Mouse (Mus musculus) liver, postnatal 0 days (tissue): ENCODE measurements around the gene Cd164. TPM values are rescaled to one million over a fixed set of nuclear protein-coding genes. Genes with fewer than 3 reads are reported as not detected.

ENCODE experiments used
- ATAC-seq: fragments of 200-750 bp; cut with Nextera tagmentation; 2 replicates; pipeline ENCODE4 v1.8.0; 2017; ENCODE audit warnings: mild to moderate bottlenecking, moderate library complexity
- DNase-seq: peaks from one replicate; pipeline ENCODE4 v3.0.0-alpha.2; 2016
- H3K27ac ChIP-seq: fragments of 300-500 bp; sonication (generic); 2 replicates; pipeline ENCODE4 v1.5.1; 2014; ENCODE audit warnings: antibody characterized with exemption, moderate library complexity, mild to moderate bottlenecking, low read depth
- H3K27me3 ChIP-seq: fragments of 300-500 bp; sonication (generic); 2 replicates; pipeline ENCODE4 v1.6.1; 2014; ENCODE audit warnings: low read length, control low read depth, mixed read lengths; ENCODE audit not compliant: insufficient read depth
- H3K36me3 ChIP-seq: fragments of 300-500 bp; sonication (generic); replicated peaks from 2 replicates; pipeline ENCODE4 v1.6.1; 2014; ENCODE audit warnings: mild to moderate bottlenecking, control low read depth, low read length, moderate library complexity, mixed read lengths; ENCODE audit not compliant: insufficient read depth
- H3K4me1 ChIP-seq: fragments of 300-500 bp; sonication (generic); 2 replicates; pipeline ENCODE4 v1.6.1; 2014; ENCODE audit warnings: antibody characterized with exemption, mild to moderate bottlenecking, control low read depth; ENCODE audit not compliant: insufficient read depth
- H3K4me2 ChIP-seq: fragments of 300-500 bp; sonication (generic); 2 replicates; pipeline ENCODE4 v1.6.1; 2014; ENCODE audit warnings: low read depth, mild to moderate bottlenecking, low read length, moderate library complexity, mixed read lengths
- H3K4me3 ChIP-seq: fragments of 300-500 bp; sonication (generic); 2 replicates; pipeline ENCODE4 v1.5.1; 2014; ENCODE audit warnings: low read depth, low read length
- H3K9ac ChIP-seq: fragments of 300-500 bp; sonication (generic); replicated peaks from 2 replicates; pipeline ENCODE4 v1.6.1; 2014; ENCODE audit warnings: mild to moderate bottlenecking, moderate library complexity
- H3K9me3 ChIP-seq: fragments of 300-500 bp; sonication (generic); 2 replicates; pipeline ENCODE4 v1.6.1; 2016; ENCODE audit warnings: mild to moderate bottlenecking, control low read depth, low read length, mixed read lengths
- CTCF ChIP-seq: sonication (generic); IDR thresholded peaks from 2 replicates; pipeline ENCODE4 v1.5.1; 2016; ENCODE audit warnings: antibody characterized with exemption, low read depth
- EP300 ChIP-seq: IDR thresholded peaks from 2 replicates; pipeline ENCODE4 v1.6.1; 2016; ENCODE audit warnings: antibody characterized with exemption, low read depth, mild to moderate bottlenecking
- WGBS: fragments of 180-500 bp; shearing (Covaris S2); extraction: QIAGEN DNeasy Blood & Tissue Kit; methylation state at CpG from one replicate; pipeline ENCODE4 v1.1.7; 2014; ENCODE audit not compliant: insufficient replicate concordance; 5-methylcytosine and 5-hydroxymethylcytosine counted together
- polyA plus RNA-seq: library from polyadenylated mRNA; unstranded; fragments of >200 nt; fragmentation: Nextera tagmentation; extraction: Ambion mirVana; gene quantifications from 2 replicates; pipeline ENCODE4 v1.2.1, GENCODE M21; 2015

Cd164 gene
- polyA plus RNA-seq, 1 experiment from 2014 or later = 93.3 TPM

DNA sequence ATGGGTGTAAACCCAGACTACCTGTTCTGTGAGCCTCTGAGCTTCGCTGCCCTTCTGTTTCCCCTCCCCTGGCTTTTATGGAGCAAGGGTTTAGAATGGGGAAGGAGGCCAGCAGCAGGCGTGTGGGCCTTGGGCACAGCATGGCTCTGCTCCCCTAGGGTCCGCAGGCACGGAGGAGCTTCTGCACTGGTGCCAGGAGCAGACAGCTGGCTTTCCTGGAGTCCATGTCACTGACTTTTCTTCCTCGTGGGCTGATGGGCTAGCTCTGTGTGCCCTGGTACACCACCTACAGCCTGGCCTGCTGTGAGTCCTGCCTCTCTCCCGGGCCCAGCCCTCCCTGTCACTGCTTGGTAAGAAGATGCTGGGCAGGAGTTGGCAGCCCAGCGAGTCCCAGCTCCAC, 36.8 kb upstream of the Cd164 start:
- 76% methylated on average over 7 of the region's 7 CpGs for WGBS
- no peaks in the 10 kb centered on the region for H3K9me3 ChIP-seq
- no peak overlapping the region for H3K9ac ChIP-seq
- TF ChIP-seq CTCF (no peak), EP300 (no peak)
- 0 out of 2 replicates have a peak, but pooled peaks cover 2% of the 10 kb centered on the region for H3K27me3 ChIP-seq
- no peak for DNase-seq
- H3K4me1 ChIP-seq = peaks cover 8% of the 10 kb centered on the region; the same call in 1 of the 2 replicates
- H3K4me3 ChIP-seq = no peak overlapping the region
- no peak overlapping the region for H3K27ac ChIP-seq
- no peak overlapping the region for H3K4me2 ChIP-seq
- peaks cover 25% of the 10 kb centered on the region for H3K36me3 ChIP-seq
- no peak for ATAC-seq

DNA sequence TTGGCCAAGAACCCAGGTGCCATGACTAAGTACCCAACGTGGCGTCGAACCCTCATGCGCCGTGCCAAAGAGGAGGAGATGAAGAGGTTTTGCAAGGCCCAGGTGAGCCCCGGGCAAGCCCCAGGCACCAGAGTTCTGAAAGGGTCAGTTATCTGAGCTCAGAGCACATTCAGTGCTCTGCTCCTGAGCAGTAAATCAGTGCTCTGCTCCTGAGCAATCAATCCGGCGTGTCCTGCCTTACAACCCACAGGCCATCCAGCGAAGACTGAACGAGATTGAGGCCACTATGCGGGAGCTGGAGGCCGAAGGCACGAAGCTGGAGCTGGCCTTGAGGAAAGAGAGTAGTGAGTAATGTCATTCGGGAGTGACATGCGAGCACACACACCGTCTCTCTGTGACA, 33.4 kb upstream of the Cd164 start:
- no peak overlapping the region for H3K4me3 ChIP-seq
- H3K4me2 ChIP-seq = no peak overlapping the region
- peaks cover 18% of the 10 kb centered on the region for H3K4me1 ChIP-seq
- peaks cover 23% of the 10 kb centered on the region for H3K36me3 ChIP-seq
- WGBS = 85% methylated on average over 16 of the region's 16 CpGs
- no peak overlapping the region for H3K27ac ChIP-seq
- no peaks in the 10 kb centered on the region for H3K27me3 ChIP-seq
- DNase-seq = no peak
- no peak for ATAC-seq
- no peak overlapping the region for H3K9ac ChIP-seq
- TF ChIP-seq CTCF = no peak
- no peak for TF ChIP-seq EP300
- H3K9me3 ChIP-seq = no peaks in the 10 kb centered on the region

DNA sequence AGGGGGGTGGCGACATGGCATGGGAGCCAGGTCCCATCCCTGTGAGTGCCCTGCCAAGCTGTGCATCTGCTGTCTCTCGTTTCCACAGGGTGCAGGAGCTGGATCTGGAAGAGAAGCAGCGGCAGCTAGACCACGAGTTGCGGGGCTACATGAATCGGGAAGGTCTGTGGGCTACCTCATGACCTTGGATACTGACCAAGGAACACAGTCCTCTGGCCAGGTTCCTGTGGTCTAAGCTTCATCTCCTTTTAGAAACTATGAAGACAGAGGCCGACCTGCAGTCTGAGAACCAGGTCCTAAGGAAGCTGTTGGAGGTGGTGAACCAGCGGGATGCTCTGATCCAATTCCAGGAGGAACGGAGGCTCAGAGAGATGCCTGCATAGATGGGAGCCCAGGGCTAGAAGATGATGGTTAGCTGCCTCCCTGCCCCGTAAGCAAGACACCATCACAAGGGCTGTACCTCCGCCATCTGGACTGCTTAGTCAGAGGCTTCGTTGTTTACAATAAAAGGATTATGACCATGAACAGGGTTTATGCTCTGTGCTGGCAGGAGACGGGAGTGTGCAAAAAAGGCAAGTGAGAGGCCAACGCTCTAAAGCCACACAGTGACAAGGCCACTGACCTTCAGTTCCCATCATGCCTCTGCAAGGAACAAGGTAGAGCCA, 32.6 kb upstream of the Cd164 start:
- Histone ChIP-seq H3K27me3 (no peaks in the 10 kb centered on the region), H3K4me2 (no peak overlapping the region), H3K27ac (no peak overlapping the region), H3K36me3 (peaks cover 23% of the 10 kb centered on the region), H3K9me3 (no peaks in the 10 kb centered on the region), H3K4me1 (peaks cover 18% of the 10 kb centered on the region), H3K9ac (no peak overlapping the region), H3K4me3 (no peak overlapping the region)
- 82% methylated on average over 14 of the region's 14 CpGs for WGBS
- DNase-seq (no peak), ATAC-seq (no peak)
- no peak for TF ChIP-seq EP300
- no peak for TF ChIP-seq CTCF

DNA sequence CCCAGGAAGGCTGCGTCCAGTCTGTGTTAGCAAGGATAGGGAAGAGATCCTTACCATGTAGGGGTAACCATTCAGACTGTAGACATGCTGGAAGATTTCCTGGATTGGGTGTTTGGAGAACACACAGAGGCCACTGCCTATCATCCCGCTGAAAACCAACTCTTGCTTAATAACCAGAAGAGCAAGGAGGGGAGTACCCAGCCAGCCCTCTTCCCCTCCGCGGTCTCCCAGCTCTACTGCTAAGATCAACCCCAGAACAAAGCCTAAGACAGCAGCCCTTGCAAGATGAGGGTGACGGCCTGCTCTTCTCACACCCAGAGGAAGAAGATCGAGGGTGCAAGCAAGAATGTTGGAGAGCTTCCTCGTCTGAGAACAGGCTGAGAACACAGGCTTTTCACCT, 30.3 kb upstream of the Cd164 start:
- no peak for DNase-seq
- H3K4me3 ChIP-seq = peak overlapping the region; percentile 52
- no peaks in the 10 kb centered on the region for H3K27me3 ChIP-seq
- 32% methylated on average over 7 of the region's 7 CpGs for WGBS
- no peaks in the 10 kb centered on the region for H3K9me3 ChIP-seq
- peaks cover 19% of the 10 kb centered on the region for H3K36me3 ChIP-seq
- ATAC-seq = no peak
- H3K4me2 ChIP-seq = peak overlapping the region; percentile 93
- H3K4me1 ChIP-seq = peaks cover 18% of the 10 kb centered on the region
- no peak for TF ChIP-seq EP300
- TF ChIP-seq CTCF = no peak
- peak overlapping the region; percentile 66; the same call in 1 of the 2 replicates for H3K9ac ChIP-seq
- 0 out of 2 replicates have a peak overlapping the region, but pooled peaks have one; percentile 67 for H3K27ac ChIP-seq

DNA sequence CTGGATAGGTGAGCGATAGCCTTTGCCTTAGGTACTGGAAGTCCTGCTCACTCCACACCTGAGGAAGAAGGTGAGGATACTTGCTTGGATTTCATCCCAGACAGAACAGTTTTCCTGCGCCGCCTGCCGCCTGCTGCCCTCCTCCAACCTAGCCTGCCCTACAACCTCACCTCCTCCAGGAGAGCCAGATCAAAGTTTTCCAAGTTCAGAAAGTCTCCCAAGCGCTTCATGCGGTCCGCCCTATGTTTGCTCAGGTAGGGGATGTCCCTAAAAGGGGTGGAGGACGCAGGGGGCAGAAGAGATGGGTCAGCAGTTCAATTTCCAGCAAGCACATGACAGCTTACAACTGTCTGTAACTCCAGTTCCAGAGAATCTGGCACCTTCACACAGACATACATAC, 29.9 kb upstream of the Cd164 start:
- Histone ChIP-seq H3K27me3 (no peaks in the 10 kb centered on the region), H3K9me3 (no peaks in the 10 kb centered on the region), H3K4me1 (peaks cover 18% of the 10 kb centered on the region), H3K4me3 (peak overlapping the region; percentile 52), H3K36me3 (peaks cover 19% of the 10 kb centered on the region), H3K4me2 (peak overlapping the region; percentile 93), H3K9ac (peak overlapping the region; percentile 66), H3K27ac (peak overlapping the region; percentile 67; the same call in 1 of the 2 replicates)
- DNase-seq = no peak
- 0 out of 2 replicates have a peak, but pooled peaks have one; percentile 9 for TF ChIP-seq CTCF
- TF ChIP-seq EP300 = no peak
- 50% methylated on average over 8 of the region's 8 CpGs for WGBS
- peak; percentile 47 for ATAC-seq

DNA sequence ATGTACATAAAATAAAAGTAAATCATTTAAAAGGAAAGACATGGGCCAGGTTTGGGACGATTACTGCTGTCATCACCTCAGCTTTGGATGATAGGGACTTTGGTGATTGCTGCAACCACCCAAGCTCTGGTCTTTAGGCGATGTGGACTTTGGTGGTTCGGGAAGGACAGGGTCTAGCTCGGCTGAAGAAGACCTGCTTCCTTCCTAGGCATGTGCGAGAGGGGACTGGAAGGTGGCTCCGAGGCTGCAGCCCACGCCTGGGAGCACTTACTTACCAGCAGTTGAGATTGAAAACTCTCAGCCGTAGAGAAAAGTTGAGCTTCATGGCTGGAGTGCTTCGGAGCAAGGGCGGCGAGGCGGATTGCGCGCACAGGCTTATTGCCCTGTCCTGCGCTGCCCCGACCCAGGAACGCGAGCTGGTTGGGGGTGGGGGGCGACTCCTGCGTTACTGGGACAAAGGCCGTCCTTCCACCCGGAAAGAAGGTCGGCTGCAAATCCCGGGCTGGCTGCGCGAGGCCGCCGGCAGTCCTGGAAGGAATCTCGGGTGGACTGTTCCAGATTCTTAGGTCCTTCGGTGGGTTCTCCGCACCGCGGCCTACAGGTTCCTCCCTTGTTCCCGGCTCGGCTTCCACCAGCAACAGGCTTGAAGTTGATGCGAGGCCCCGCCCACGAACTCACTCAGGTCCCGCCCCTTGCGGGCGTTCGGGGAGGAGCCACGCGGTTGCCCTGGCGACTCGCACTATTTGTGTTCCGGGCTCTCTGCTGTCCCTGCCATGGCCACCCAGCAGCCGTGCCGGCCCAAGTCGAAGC, 29.3 kb upstream of the Cd164 start, which contains the start of the genes Smpd2 and Ppil6:
Gene Smpd2 (minus strand): TSS at position 662 of the 810 bp plus-strand sequence.
Gene Ppil6 (plus strand): TSS at position 732 of the 810 bp plus-strand sequence.
- H3K4me1 ChIP-seq = peaks cover 18% of the 10 kb centered on the region
- peak within 1 kb of the TSS; percentile 93 for H3K4me2 ChIP-seq
- WGBS = 1% methylated on average over 48 of the region's 50 CpGs
- peak within 1 kb of the TSS; percentile 66 for H3K9ac ChIP-seq
- peak within 1 kb of the TSS; percentile 67 for H3K27ac ChIP-seq
- DNase-seq = peak; percentile 95
- peak within 1 kb of the TSS; percentile 52 for H3K4me3 ChIP-seq
- peaks cover 19% of the 10 kb centered on the region for H3K36me3 ChIP-seq
- TF ChIP-seq CTCF (no peak), EP300 (no peak)
- ATAC-seq = peak; percentile 92
- no peaks in the 10 kb centered on the region for H3K9me3 ChIP-seq
- H3K27me3 ChIP-seq = no peaks in the 10 kb centered on the region
